Mouse (Mus musculus): ENCODE data around the gene Tmigd1. TPM values are rescaled to one million over a fixed set of nuclear protein-coding genes. Genes with fewer than 3 reads are reported as not detected.

Tmigd1 gene
- total and polyA plus RNA-seq, 3 experiments = not detected

DNA sequence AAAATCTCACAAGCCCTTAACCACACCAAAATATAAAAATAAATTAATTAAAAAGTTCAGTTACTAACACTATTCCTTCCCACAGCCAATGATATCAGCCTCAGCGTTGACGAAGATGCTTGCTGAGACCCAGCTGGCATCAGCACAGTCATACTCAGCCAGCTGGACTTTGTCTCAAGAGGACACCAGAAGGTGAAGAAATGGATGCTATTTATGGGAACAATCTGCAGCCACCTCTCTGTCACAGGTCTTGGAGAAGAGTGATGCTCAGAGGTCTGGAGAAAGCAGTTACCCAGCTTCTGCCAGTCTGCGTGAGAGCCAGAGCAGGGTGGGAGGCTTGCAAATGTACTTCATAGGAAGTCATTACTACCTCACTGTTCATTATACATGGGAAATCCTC is 40.8 kb upstream of the Tmigd1 start:
- no peak for TF ChIP-seq MEF2A (IDR thresholded peaks at IDR 0.05; ENCODE audit: borderline replicate concordance, low read depth, low read length)
- TF ChIP-seq SMC3 (IDR thresholded peaks at IDR 0.05; ENCODE audit: low read depth, low read length) = no peak
- no peak for TF ChIP-seq E2F4 (IDR thresholded peaks at IDR 0.05; ENCODE audit: insufficient replicate concordance, low read depth, low read length)
- no peak for TF ChIP-seq ETS1 (conservative IDR thresholded peaks at IDR 0.05; ENCODE audit: low read depth, low read length)
- TF ChIP-seq GABPA (IDR thresholded peaks at IDR 0.05; ENCODE audit: insufficient replicate concordance, low read depth, low read length) = no peak
- Histone ChIP-seq H3K27me3 (replicated peaks) (no peaks in the 10 kb centered on the region), H3K4me1 (ENCODE audit: control insufficient read depth in 1 of 2, insufficient read depth in 2 of 2) (peaks cover 19 to 34% of the 10 kb centered on the region in 2 experiments; a peak in 3 of 4 replicates), H3K9ac (ENCODE audit: insufficient read depth, low read depth) (no peak overlapping the region), H3K27ac (ENCODE audit: insufficient read depth, low read depth) (no peak overlapping the region), H3K9me3 (replicated peaks; ENCODE audit: low read length) (peaks cover 3% of the 10 kb centered on the region), H3K4me3 (replicated peaks in 1 of 3; ENCODE audit: low read depth in 2 of 3, low read length in 2 of 3, poor library complexity in 1 of 3) (no peak overlapping the region), H3K79me2 (replicated peaks; ENCODE audit: control insufficient read depth, extremely low read depth, insufficient read depth, poor library complexity, severe bottlenecking) (no peaks in the 10 kb centered on the region), H3K36me3 (replicated peaks in 1 of 2; ENCODE audit: control insufficient read depth in 1 of 2, insufficient read depth in 1 of 2, low read length in 1 of 2) (no peaks in the 10 kb centered on the region), H3K4me2 (ENCODE audit: insufficient read depth, low read depth, poor library complexity, severe bottlenecking) (no peak overlapping the region)
- in situ Hi-C loops (cut with MboI; ENCODE audit: low pct_ligation_motif_present, low pct_unique_long_range_greater_than_20kb, low sequenced_read_pairs) = no loop called here
- dilution Hi-C loops (cut with MboI; ENCODE audit: extremely low pct_ligation_motif_present, extremely low pct_unique_long_range_greater_than_20kb, low sequenced_read_pairs) = no loop called here
- no peak for DNase-seq (ENCODE audit: extremely low read depth)

DNA sequence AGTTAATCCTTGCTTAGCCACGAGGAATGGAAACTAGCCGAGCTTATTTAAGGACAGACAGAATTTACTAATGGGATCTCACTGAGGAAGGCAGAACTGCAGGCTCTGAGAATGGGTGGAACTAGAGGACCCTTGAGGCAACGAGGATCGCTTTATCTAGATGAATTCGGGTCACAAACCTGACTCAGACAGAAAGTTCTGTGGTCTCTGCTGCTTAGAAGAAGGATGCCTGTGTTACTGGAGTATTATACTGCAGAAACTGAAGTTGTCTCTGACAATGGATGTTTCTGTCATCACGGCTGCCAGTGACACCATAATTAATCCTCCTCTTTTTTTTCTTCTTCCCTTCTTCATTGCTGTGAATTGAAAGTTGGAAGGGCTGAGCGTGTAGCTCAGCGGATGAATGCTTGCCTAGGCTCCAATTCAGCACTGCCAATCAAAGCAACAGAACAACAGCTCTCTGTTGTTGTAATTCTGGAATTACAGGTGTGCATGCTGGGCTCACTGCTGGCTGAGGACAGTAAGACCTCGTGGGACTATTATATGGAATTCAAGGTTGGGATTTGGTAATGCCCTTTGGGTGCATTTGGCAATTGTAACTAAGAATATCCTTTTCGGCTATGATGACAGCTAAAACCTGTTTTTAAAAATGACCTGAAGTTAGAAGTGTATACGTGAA is 29.3 kb upstream of the Tmigd1 start:
- in situ Hi-C loops (cut with MboI; ENCODE audit: low pct_ligation_motif_present, low pct_unique_long_range_greater_than_20kb, low sequenced_read_pairs) = no loop called here
- no peaks in the 10 kb centered on the region for H3K27me3 ChIP-seq (replicated peaks)
- dilution Hi-C loops (cut with MboI; ENCODE audit: extremely low pct_ligation_motif_present, extremely low pct_unique_long_range_greater_than_20kb, low sequenced_read_pairs) = no loop called here
- H3K4me3 ChIP-seq (replicated peaks in 1 of 3; ENCODE audit: low read depth in 2 of 3, low read length in 2 of 3, poor library complexity in 1 of 3) = no peak overlapping the region
- H3K4me2 ChIP-seq (ENCODE audit: insufficient read depth, low read depth, poor library complexity, severe bottlenecking) = peak overlapping the region; percentile 85
- TF ChIP-seq JUN (IDR thresholded peaks at IDR 0.05; ENCODE audit: insufficient read depth, low read depth, low read length) (peak; percentile 78), UBTF (IDR thresholded peaks at IDR 0.05; ENCODE audit: low read depth, low read length) (no peak), USF1 (IDR thresholded peaks at IDR 0.05; ENCODE audit: low read depth, low read length) (no peak), KAT2A (IDR thresholded peaks at IDR 0.05; ENCODE audit: insufficient replicate concordance, low read length) (no peak), ELF1 (IDR thresholded peaks at IDR 0.05; ENCODE audit: low read depth, low read length) (no peak), ZNF384 (IDR thresholded peaks at IDR 0.05; ENCODE audit: low read depth, low read length) (no peak), MAZ (IDR thresholded peaks at IDR 0.05; ENCODE audit: low read depth, low read length) (no peak), CHD2 (IDR thresholded peaks at IDR 0.05; ENCODE audit: low read length) (0 out of 2 replicates have a peak, but pooled peaks have one; percentile 57), IRF4 (IDR thresholded peaks at IDR 0.05; ENCODE audit: low read depth, low read length) (peak; percentile 91), ZKSCAN1 (IDR thresholded peaks at IDR 0.05; ENCODE audit: borderline replicate concordance, low read depth, low read length) (no peak), BHLHE40 (IDR thresholded peaks at IDR 0.05; ENCODE audit: low read depth, low read length) (peak; percentile 75), TCF12 (IDR thresholded peaks at IDR 0.05; ENCODE audit: low read depth, low read length) (no peak), EP300 (IDR thresholded peaks at IDR 0.05; ENCODE audit: low read length) (peak; percentile 89), NRF1 (IDR thresholded peaks at IDR 0.05; ENCODE audit: low read depth, low read length) (no peak), MYC (IDR thresholded peaks at IDR 0.05; ENCODE audit: low read depth, low read length) (peak; percentile 72), ZC3H11A (IDR thresholded peaks at IDR 0.05; ENCODE audit: low read depth, low read length) (no peak), HCFC1 (IDR thresholded peaks at IDR 0.05; ENCODE audit: low read depth, low read length) (no peak), JUND (conservative IDR thresholded peaks at IDR 0.05; ENCODE audit: low read depth, low read length) (peak; percentile 88), ETS1 (conservative IDR thresholded peaks at IDR 0.05; ENCODE audit: low read depth, low read length) (peak; percentile 51; the same call in 1 of the 2 replicates), MAX (IDR thresholded peaks at IDR 0.05; ENCODE audit: low read length) (peak; percentile 57), SIN3A (IDR thresholded peaks at IDR 0.05; ENCODE audit: low read length) (0 out of 2 replicates have a peak, but pooled peaks have one; percentile 55), CHD1 (IDR thresholded peaks at IDR 0.05; ENCODE audit: low read depth, low read length) (no peak), MAFK (IDR thresholded peaks at IDR 0.05; ENCODE audit: insufficient replicate concordance, low read length) (0 out of 2 replicates have a peak, but pooled peaks have one; percentile 17), POLR2AphosphoS2 (IDR thresholded peaks at IDR 0.05; ENCODE audit: low read depth, low read length) (no peak), MXI1 (IDR thresholded peaks at IDR 0.05; ENCODE audit: low read depth, low read length) (no peak), RCOR1 (conservative IDR thresholded peaks at IDR 0.05; ENCODE audit: low read depth, low read length) (0 out of 2 replicates have a peak, but pooled peaks have one; percentile 38)
- H3K36me3 ChIP-seq (replicated peaks in 1 of 2; ENCODE audit: control insufficient read depth in 1 of 2, insufficient read depth in 1 of 2, low read length in 1 of 2) = no peaks in the 10 kb centered on the region
- H3K4me1 ChIP-seq (ENCODE audit: control insufficient read depth in 1 of 2, insufficient read depth in 2 of 2) = peaks cover 16 to 31% of the 10 kb centered on the region in 2 experiments
- no peaks in the 10 kb centered on the region for H3K9me3 ChIP-seq (replicated peaks; ENCODE audit: low read length)
- H3K27ac ChIP-seq (ENCODE audit: insufficient read depth, low read depth) = no peak overlapping the region
- no peaks in the 10 kb centered on the region for H3K79me2 ChIP-seq (replicated peaks; ENCODE audit: control insufficient read depth, extremely low read depth, insufficient read depth, poor library complexity, severe bottlenecking)
- H3K9ac ChIP-seq (ENCODE audit: insufficient read depth, low read depth) = 0 out of 2 replicates have a peak overlapping the region, but pooled peaks have one; percentile 37
- peak; percentile 69 for DNase-seq (ENCODE audit: extremely low read depth)

Measured in CH12.LX (cell line).